Mouse (Mus musculus): ENCODE measurements around the gene Ppp1r35.

DNA sequence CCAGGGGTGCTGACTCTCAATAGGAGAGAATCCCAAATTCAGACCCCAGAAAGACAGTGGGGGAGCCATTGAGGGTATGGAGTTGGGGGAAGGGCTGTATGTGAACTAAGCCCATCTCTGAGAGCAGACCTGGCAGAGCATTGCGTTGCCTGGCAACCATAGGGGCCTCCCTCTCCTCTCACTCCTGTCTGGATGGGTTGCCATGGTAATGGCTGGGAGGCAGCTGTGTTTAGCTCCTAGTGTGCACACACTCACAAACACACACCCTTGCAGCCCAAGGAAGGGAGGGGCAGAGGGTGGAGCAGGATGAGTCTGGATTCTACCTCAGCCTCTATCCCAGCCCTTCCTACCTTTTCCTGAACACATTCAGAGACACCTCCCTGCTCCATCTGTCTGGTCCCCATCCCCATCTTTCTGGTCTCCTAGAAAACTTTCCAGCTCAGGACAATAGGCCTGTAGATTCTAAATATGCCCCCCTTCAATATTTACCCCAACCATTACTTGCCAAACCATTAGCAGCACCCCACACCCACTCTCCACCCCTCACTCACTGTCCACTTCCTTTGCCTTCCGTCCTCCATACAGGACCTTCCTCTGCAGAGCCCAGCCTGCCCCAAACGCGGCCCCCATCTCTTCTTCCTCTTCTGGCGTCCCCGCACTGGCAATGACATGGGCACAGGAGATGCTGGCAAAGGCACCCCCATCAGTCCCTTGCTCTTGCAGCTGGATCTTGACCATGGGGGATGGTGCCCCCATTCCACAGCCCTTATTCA lies 44.2 kb upstream of the Ppp1r35 start:
- TF ChIP-seq POLR2A (IDR thresholded peaks at IDR 0.05; ENCODE audit: extremely low read depth, insufficient read depth, low read length) (no peak), CTCF (IDR thresholded peaks at IDR 0.05; ENCODE audit: low read depth, low read length) (no peak)
